Mouse (Mus musculus) ES-E14 (cell line): ENCODE results near the gene Zranb3. TPM values are rescaled to one million over a fixed set of nuclear protein-coding genes. Genes with fewer than 3 reads are reported as not detected.

Experiments
- DNase-seq: peaks from one replicate; pipeline ENCODE4 v3.0.0-alpha.2; 2013; ENCODE audit warnings: low read depth, low spot score
- H3K27ac ChIP-seq: 2 replicates; pipeline ENCODE4 v1.5.1; 2012; ENCODE audit warnings: low read depth, mild to moderate bottlenecking, low read length, moderate library complexity, mixed read lengths; ENCODE audit not compliant: poor library complexity, insufficient read depth, severe bottlenecking
- H3K36me3 ChIP-seq: 2 replicates; pipeline ENCODE4 v1.6.1; 2012; ENCODE audit warnings: mild to moderate bottlenecking, low read length, moderate library complexity, mixed read lengths; ENCODE audit not compliant: control insufficient read depth, poor library complexity, insufficient read depth, severe bottlenecking
- H3K4me1 ChIP-seq, 2 experiments: fragments of 150-350 bp in 1 of 2; sonication (generic) in 1 of 2; 2 replicates each; pipeline ENCODE4 v1.6.1; 2012; ENCODE audit warnings: low read length in 2 of 2, mild to moderate bottlenecking in 1 of 2, mixed read lengths in 1 of 2; ENCODE audit not compliant: control insufficient read depth in 2 of 2, insufficient read depth in 2 of 2, poor library complexity in 1 of 2
- H3K4me3 ChIP-seq, 2 experiments: fragments of 150-350 bp in 1 of 2; sonication (generic) in 1 of 2; 2 replicates each; pipeline ENCODE4 v1.5.1; 2012; ENCODE audit warnings: low read length in 2 of 2, low read depth in 1 of 2, mild to moderate bottlenecking in 1 of 2, mixed read lengths in 1 of 2; ENCODE audit not compliant: insufficient read depth in 1 of 2, poor library complexity in 1 of 2, severe bottlenecking in 1 of 2
- H3K9ac ChIP-seq: 2 replicates; pipeline ENCODE4 v1.6.1; 2012; ENCODE audit warnings: low read depth, mild to moderate bottlenecking, low read length, mixed read lengths; ENCODE audit not compliant: poor library complexity, insufficient read depth, severe bottlenecking
- H3K9me3 ChIP-seq: fragments of 150-350 bp; sonication (generic); 2 replicates; pipeline ENCODE4 v1.6.1; 2012; ENCODE audit warnings: low read depth, mild to moderate bottlenecking, low read length; ENCODE audit not compliant: control insufficient read depth, insufficient read depth
- CHD2 ChIP-seq: IDR thresholded peaks from 2 replicates; pipeline ENCODE4 v1.6.1; 2014; ENCODE audit warnings: mild to moderate bottlenecking, low read depth, low read length, inconsistent platforms
- HCFC1 ChIP-seq: IDR thresholded peaks from 2 replicates; pipeline ENCODE4 v1.6.1; 2012; ENCODE audit warnings: low read length, inconsistent platforms, borderline replicate concordance; ENCODE audit not compliant: insufficient read depth
- MAFK ChIP-seq: IDR thresholded peaks from 2 replicates; pipeline ENCODE4 v1.6.1; 2014; ENCODE audit warnings: mild to moderate bottlenecking, low read depth, low read length, inconsistent platforms; ENCODE audit not compliant: insufficient read depth
- ZC3H11A ChIP-seq: IDR thresholded peaks from 2 replicates; pipeline ENCODE4 v1.6.1; 2012; ENCODE audit warnings: low read depth, mild to moderate bottlenecking, inconsistent platforms, low read length, borderline replicate concordance
- ZNF384 ChIP-seq: IDR thresholded peaks from 2 replicates; pipeline ENCODE4 v1.6.1; 2012; ENCODE audit warnings: low read depth, low read length, inconsistent platforms
- in situ Hi-C, 2 experiments: fragments of 600-800 bp; cut with MboI; formaldehyde crosslinking; loops; one replicate each; pipeline ENCODE4 v1.15.1; 2025; ENCODE audit warnings: low sequenced_read_pairs in 2 of 2, inconsistent platforms in 1 of 2; ENCODE audit not compliant: unreplicated experiment in 2 of 2
- total RNA-seq: library from RNA; depleted of rRNA; stranded (reverse); fragments of 300-350 nt; gene quantifications from 2 replicates; pipeline ENCODE4 v1.2.3, GENCODE M21; 2012

Zranb3 gene
- total RNA-seq, 1 experiment: 19.2 TPM

- peak; percentile 27 for DNase-seq
- Histone ChIP-seq H3K36me3 (peaks cover 4% of the 10 kb centered on the region; the same call in 1 of the 2 replicates), H3K27ac (no peak overlapping the region), H3K4me3 (no peak overlapping the region), H3K4me1 (peaks cover 0 to 3% of the 10 kb centered on the region in 2 experiments; a peak in 2 of 4 replicates), H3K9ac (no peak overlapping the region), H3K9me3 (no peaks in the 10 kb centered on the region)
- TF ChIP-seq MAFK (no peak), CHD2 (no peak), ZNF384 (no peak), ZC3H11A (no peak), HCFC1 (no peak)
- in situ Hi-C loops: no loop called here
These were observed 112.7 kb downstream of the Zranb3 start for GRCm38 (mm10) chr1:127989876-127990731.

GRCm38 (mm10) chr1:127989387-127989786, 113.5 kb downstream of the Zranb3 start:
- in situ Hi-C loops: no loop called here
- peaks cover 4% of the 10 kb centered on the region; the same call in 1 of the 2 replicates for H3K36me3 ChIP-seq
- H3K9me3 ChIP-seq: no peaks in the 10 kb centered on the region

DNA sequence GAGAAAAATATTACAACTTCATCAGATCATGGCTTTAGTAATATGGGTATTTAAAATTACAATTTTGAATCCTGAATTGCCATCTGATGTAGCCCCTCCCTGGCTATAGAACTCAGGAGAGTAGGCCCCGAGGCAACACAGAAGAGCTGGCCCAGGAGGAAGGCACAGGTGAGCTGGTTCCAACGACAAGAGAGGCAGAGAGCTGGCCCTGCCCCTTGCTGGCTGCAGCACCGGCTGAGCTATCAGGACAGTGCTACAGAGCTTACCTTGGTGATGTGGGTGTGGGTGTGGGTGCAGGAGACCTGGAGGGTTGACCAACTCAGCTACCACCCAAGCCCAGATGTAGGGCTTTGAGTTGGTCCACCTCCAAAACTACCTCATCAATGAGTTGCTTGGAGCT, 114.6 kb downstream of the Zranb3 start:
- TF ChIP-seq HCFC1 (no peak), CHD2 (no peak)
- peaks cover 4% of the 10 kb centered on the region; the same call in 1 of the 2 replicates for H3K36me3 ChIP-seq
- in situ Hi-C loops: no loop called here
- H3K9me3 ChIP-seq: no peaks in the 10 kb centered on the region
- DNase-seq: no peak
- H3K4me3 ChIP-seq: no peak overlapping the region
- no peak overlapping the region for H3K27ac ChIP-seq
- no peak overlapping the region for H3K9ac ChIP-seq
- peaks cover 0 to 3% of the 10 kb centered on the region in 2 experiments; a peak in 2 of 4 replicates for H3K4me1 ChIP-seq

More at GRCm38 (mm10) chr1:127989387-127989786, 113.5 kb downstream of the Zranb3 start:
- TF ChIP-seq ZNF384 (no peak), HCFC1 (no peak), CHD2 (no peak), MAFK (no peak), ZC3H11A (no peak)
- Histone ChIP-seq H3K9ac (no peak overlapping the region), H3K4me3 (no peak overlapping the region), H3K4me1 (peaks cover 0 to 3% of the 10 kb centered on the region in 2 experiments; a peak in 2 of 4 replicates), H3K27ac (no peak overlapping the region)
- DNase-seq: no peak

DNA sequence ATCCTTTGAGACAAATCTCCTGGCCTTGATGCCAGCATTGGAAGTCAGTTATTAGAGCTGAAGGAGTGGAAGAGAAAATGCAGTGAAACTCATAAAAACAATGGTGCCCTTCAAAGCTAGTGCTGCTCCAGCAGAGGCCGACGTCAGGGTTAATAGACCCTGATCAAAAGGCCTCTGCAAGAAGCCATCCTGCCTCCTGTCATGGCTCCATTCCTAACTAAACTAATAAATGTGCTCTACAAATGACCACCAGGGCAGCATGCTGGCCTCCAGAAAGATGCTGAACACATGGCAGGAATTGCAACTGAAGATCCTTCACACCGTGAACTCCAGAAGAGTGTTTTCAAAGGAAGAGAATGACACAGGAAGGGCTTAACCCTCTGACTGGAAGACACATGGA, 117.5 kb downstream of the Zranb3 start:
- Histone ChIP-seq H3K9me3 (no peaks in the 10 kb centered on the region), H3K27ac (no peak overlapping the region), H3K4me1 (peaks cover 0 to 3% of the 10 kb centered on the region in 2 experiments; a peak in 2 of 4 replicates), H3K4me3 (no peak overlapping the region), H3K36me3 (0 out of 2 replicates have a peak, but pooled peaks cover 2% of the 10 kb centered on the region), H3K9ac (no peak overlapping the region)
- no peak for DNase-seq
- in situ Hi-C loops: no loop called here
- no peak for TF ChIP-seq ZC3H11A
- no peak for TF ChIP-seq MAFK
- TF ChIP-seq CHD2: no peak
- TF ChIP-seq HCFC1: no peak
- no peak for TF ChIP-seq ZNF384
